Mouse (Mus musculus) CD4-positive naive resting alpha-beta T cell, adult 76 days (primary cell): ENCODE results near the gene Ankrd1. TPM values are rescaled to one million over a fixed set of nuclear protein-coding genes. Genes with fewer than 3 reads are reported as not detected.

Source experiments
- total RNA-seq: library from RNA; stranded (reverse); gene quantifications from one replicate; pipeline ENCODE4 v1.2.4, GENCODE M21; 2023

Ankrd1 gene
- total RNA-seq, result not detected

GRCm38 (mm10) chr19:36119783-36120471 is at the start of gene Ankrd1:
Gene Ankrd1, minus strand, starts transcription at chr19:36120099.

GRCm38 (mm10) chr19:36083262-36084225 is 36.4 kb downstream of the Ankrd1 start, which contains the start of gene Rpp30:
Gene Rpp30, plus strand, starts transcription at chr19:36083716.

Other genes starting within 250 kb of the Ankrd1 start
- gene Htr7, start 62.6 kb downstream of the Ankrd1 start, total RNA-seq, result not detected
- 25.7 TPM for gene Rpp30, start 36.4 kb downstream of the Ankrd1 start, total RNA-seq
- 64.9 TPM for gene Pcgf5, start 228.2 kb upstream of the Ankrd1 start, total RNA-seq